Mouse (Mus musculus) MEL (cell line): ENCODE measurements around the gene Cdk18. TPM values are rescaled to one million over a fixed set of nuclear protein-coding genes. Genes with fewer than 3 reads are reported as not detected.

ENCODE experiments used
- DNase-seq: peaks from one replicate; pipeline ENCODE4 v3.0.0; 2011; ENCODE audit warnings: low read depth, low spot score
- H3K27ac ChIP-seq: 2 replicates; pipeline ENCODE4 v1.5.1; 2012; ENCODE audit warnings: low read depth, mild to moderate bottlenecking, control low read depth, low read length, moderate library complexity; ENCODE audit not compliant: control insufficient read depth
- H3K27me3 ChIP-seq, 2 experiments: fragments of 150-350 bp in 1 of 2; sonication (generic) in 1 of 2; 2 replicates each; pipeline ENCODE4 v1.6.1; 2012; ENCODE audit warnings: low read length in 2 of 2, mild to moderate bottlenecking in 2 of 2, improper control_type of control experiment in 1 of 2, moderate library complexity in 1 of 2; ENCODE audit not compliant: insufficient read depth in 2 of 2, control insufficient read depth in 1 of 2
- H3K36me3 ChIP-seq, 2 experiments: 2 replicates each; pipeline ENCODE4 v1.6.1; 2012 to 2014; ENCODE audit warnings: low read length in 2 of 2, improper control_type of control experiment in 1 of 2, inconsistent platforms in 1 of 2, mild to moderate bottlenecking in 1 of 2; ENCODE audit not compliant: insufficient read depth in 2 of 2, control insufficient read depth in 1 of 2
- H3K4me1 ChIP-seq, 2 experiments: fragments of 150-350 bp in 1 of 2; sonication (generic) in 1 of 2; 2 replicates each; pipeline ENCODE4 v1.6.1; 2012; ENCODE audit warnings: low read length in 2 of 2, improper control_type of control experiment in 1 of 2, mild to moderate bottlenecking in 1 of 2; ENCODE audit not compliant: insufficient read depth in 2 of 2, control insufficient read depth in 1 of 2
- H3K4me3 ChIP-seq, 2 experiments: fragments of 150-350 bp in 1 of 2; sonication (generic) in 1 of 2; 2 replicates each; pipeline ENCODE4 v1.5.1; 2012; ENCODE audit warnings: low read depth in 2 of 2, low read length in 2 of 2, mild to moderate bottlenecking in 2 of 2, moderate library complexity in 2 of 2, control low read depth in 1 of 2, improper control_type of control experiment in 1 of 2; ENCODE audit not compliant: control insufficient read depth in 1 of 2, insufficient read depth in 1 of 2
- H3K79me2 ChIP-seq: 2 replicates; pipeline ENCODE4 v1.6.1; 2012; ENCODE audit warnings: mild to moderate bottlenecking, low read length, moderate library complexity; ENCODE audit not compliant: control insufficient read depth, poor library complexity, insufficient read depth
- H3K9ac ChIP-seq: 2 replicates; pipeline ENCODE4 v1.6.1; 2012; ENCODE audit warnings: low read depth, mild to moderate bottlenecking, control low read depth, low read length, moderate library complexity; ENCODE audit not compliant: control insufficient read depth, poor library complexity, severe bottlenecking
- H3K9me3 ChIP-seq: fragments of 150-350 bp; sonication (generic); replicated peaks from 2 replicates; pipeline ENCODE4 v1.6.1; 2012; ENCODE audit warnings: mild to moderate bottlenecking, low read length, improper control_type of control experiment, moderate library complexity; ENCODE audit not compliant: insufficient read depth
- BHLHE40 ChIP-seq: IDR thresholded peaks from 2 replicates; pipeline ENCODE4 v1.6.1; 2012; ENCODE audit warnings: low read depth, mild to moderate bottlenecking, inconsistent platforms, low read length, improper control_type of control experiment, borderline replicate concordance
- CTCF ChIP-seq, 3 experiments: IDR thresholded peaks in 2 of 3; conservative IDR thresholded peaks in 1 of 3; 2 replicates each; pipeline ENCODE4 v1.5.1; 2011 to 2012; ENCODE audit warnings: low read length in 3 of 3, low read depth in 2 of 3, mild to moderate bottlenecking in 2 of 3, improper control_type of control experiment in 1 of 3, inconsistent platforms in 1 of 3, mixed read lengths in 1 of 3, moderate library complexity in 1 of 3; ENCODE audit not compliant: control insufficient read depth in 1 of 3, insufficient read depth in 1 of 3, poor library complexity in 1 of 3, severe bottlenecking in 1 of 3
- ELF1 ChIP-seq: IDR thresholded peaks from 2 replicates; pipeline ENCODE4 v1.6.1; 2014; ENCODE audit warnings: low read depth, mild to moderate bottlenecking, inconsistent platforms, low read length, improper control_type of control experiment, moderate library complexity
- GABPA ChIP-seq: IDR thresholded peaks from 2 replicates; pipeline ENCODE4 v1.6.1; 2012; ENCODE audit warnings: low read depth, mild to moderate bottlenecking, inconsistent platforms, low read length, improper control_type of control experiment, moderate library complexity
- GATA1 ChIP-seq: IDR thresholded peaks from 2 replicates; pipeline ENCODE4 v1.6.1; 2011; ENCODE audit warnings: low read depth, low read length, improper control_type of control experiment
- MAFK ChIP-seq: IDR thresholded peaks from 2 replicates; pipeline ENCODE4 v1.6.1; 2011; ENCODE audit warnings: low read depth, mild to moderate bottlenecking, low read length, improper control_type of control experiment, borderline replicate concordance
- MAX ChIP-seq: IDR thresholded peaks from 2 replicates; pipeline ENCODE4 v1.6.1; 2011; ENCODE audit warnings: low read length, improper control_type of control experiment
- MXI1 ChIP-seq: IDR thresholded peaks from 2 replicates; pipeline ENCODE4 v1.6.1; 2011; ENCODE audit warnings: mild to moderate bottlenecking, low read depth, low read length, improper control_type of control experiment
- MYB ChIP-seq: IDR thresholded peaks from 2 replicates; pipeline ENCODE4 v1.6.1; 2011; ENCODE audit warnings: mild to moderate bottlenecking, low read depth, low read length, improper control_type of control experiment
- NELFE ChIP-seq: IDR thresholded peaks from 2 replicates; pipeline ENCODE4 v1.6.1; 2011; ENCODE audit warnings: low read depth, low read length, improper control_type of control experiment
- POLR2A ChIP-seq, 2 experiments: IDR thresholded peaks; 2 replicates each; pipeline ENCODE4 v1.6.1; 2011 to 2012; ENCODE audit warnings: low read length in 2 of 2, mild to moderate bottlenecking in 2 of 2, control low read depth in 1 of 2, improper control_type of control experiment in 1 of 2, low read depth in 1 of 2, moderate library complexity in 1 of 2; ENCODE audit not compliant: control insufficient read depth in 1 of 2, insufficient read depth in 1 of 2, poor library complexity in 1 of 2
- POLR2AphosphoS5 ChIP-seq: IDR thresholded peaks from 2 replicates; pipeline ENCODE4 v1.6.1; 2012; ENCODE audit warnings: low read depth, borderline replicate concordance, mild to moderate bottlenecking, inconsistent platforms, low read length, moderate library complexity, mixed read lengths
- SIN3A ChIP-seq: IDR thresholded peaks from 2 replicates; pipeline ENCODE4 v1.6.1; 2012; ENCODE audit warnings: low read length, improper control_type of control experiment, inconsistent platforms
- TAL1 ChIP-seq: IDR thresholded peaks from 2 replicates; pipeline ENCODE4 v1.6.1; 2012; ENCODE audit warnings: mild to moderate bottlenecking, inconsistent platforms, low read length, moderate library complexity, mixed read lengths
- TBP ChIP-seq: IDR thresholded peaks from 2 replicates; pipeline ENCODE4 v1.8.0; 2011; ENCODE audit warnings: low read depth, low read length, improper control_type of control experiment
- polyA plus RNA-seq, 2 experiments: library from polyadenylated mRNA; stranded (reverse) in 1 of 2; unstranded in 1 of 2; fragments of >175 nt in 1 of 2; fragments of >200 nt in 1 of 2; gene quantifications; 2 replicates each; pipeline versions ENCODE4 v1.2.1 to v1.2.4; 2012; ENCODE audit warnings: low replicate concordance in 2 of 2, low read depth in 1 of 2; ENCODE audit not compliant: insufficient read length in 2 of 2, insufficient read depth in 1 of 2, missing spikeins in 1 of 2
- total RNA-seq: library from RNA; depleted of rRNA; stranded (reverse); fragments of 300-350 nt; gene quantifications from 2 replicates; pipeline ENCODE4 v1.2.3, GENCODE M21; 2012

Cdk18 gene
- total and polyA plus RNA-seq, 3 experiments, result 1.3 to 15.7 TPM; not detected in 1

GRCm38 (mm10) chr1:132153691-132154090 is 14.2 kb upstream of the Cdk18 start:
- H3K27ac ChIP-seq, result no peak overlapping the region
- no peaks in the 10 kb centered on the region; a peak in 2 of 4 replicates for H3K36me3 ChIP-seq
- no peaks in the 10 kb centered on the region for H3K79me2 ChIP-seq
- TF ChIP-seq BHLHE40 (no peak), CTCF (IDR thresholded peaks at IDR 0.05 in 2 of 3, conservative IDR thresholded peaks at IDR 0.05 in 1 of 3; ENCODE audit: control insufficient read depth in 1 of 3, insufficient read depth in 1 of 3, low read depth in 2 of 3, low read length in 3 of 3, poor library complexity in 1 of 3, severe bottlenecking in 1 of 3) (no peak), TAL1 (no peak), MYB (no peak), MXI1 (no peak), POLR2AphosphoS5 (no peak), GATA1 (no peak), NELFE (no peak), SIN3A (no peak), MAX (no peak), ELF1 (no peak)
- peaks cover 0 to 4% of the 10 kb centered on the region in 2 experiments; a peak in 1 of 4 replicates for H3K4me1 ChIP-seq
- no peaks in the 10 kb centered on the region for H3K9me3 ChIP-seq
- H3K27me3 ChIP-seq, result peaks cover 2 to 3% of the 10 kb centered on the region in 2 experiments; a peak in 2 of 4 replicates
- no peak overlapping the region for H3K9ac ChIP-seq
- H3K4me3 ChIP-seq, result no peak overlapping the region
- DNase-seq, result no peak

GRCm38 (mm10) chr1:132153086-132153690 is 13.7 kb upstream of the Cdk18 start:
- no peaks in the 10 kb centered on the region; a peak in 2 of 4 replicates for H3K36me3 ChIP-seq
- no peak overlapping the region for H3K4me3 ChIP-seq
- H3K9me3 ChIP-seq, result no peaks in the 10 kb centered on the region
- no peak overlapping the region for H3K9ac ChIP-seq
- no peaks in the 10 kb centered on the region for H3K79me2 ChIP-seq
- TF ChIP-seq MAFK, result no peak
- no peak for TF ChIP-seq TBP
- TF ChIP-seq GABPA, result no peak
- no peak for DNase-seq
- H3K27ac ChIP-seq, result no peak overlapping the region
- H3K27me3 ChIP-seq, result peaks cover 0 to under 1% of the 10 kb centered on the region in 2 experiments; a peak in 2 of 4 replicates
- H3K4me1 ChIP-seq, result peaks cover 0 to 4% of the 10 kb centered on the region in 2 experiments; a peak in 1 of 4 replicates

DNA sequence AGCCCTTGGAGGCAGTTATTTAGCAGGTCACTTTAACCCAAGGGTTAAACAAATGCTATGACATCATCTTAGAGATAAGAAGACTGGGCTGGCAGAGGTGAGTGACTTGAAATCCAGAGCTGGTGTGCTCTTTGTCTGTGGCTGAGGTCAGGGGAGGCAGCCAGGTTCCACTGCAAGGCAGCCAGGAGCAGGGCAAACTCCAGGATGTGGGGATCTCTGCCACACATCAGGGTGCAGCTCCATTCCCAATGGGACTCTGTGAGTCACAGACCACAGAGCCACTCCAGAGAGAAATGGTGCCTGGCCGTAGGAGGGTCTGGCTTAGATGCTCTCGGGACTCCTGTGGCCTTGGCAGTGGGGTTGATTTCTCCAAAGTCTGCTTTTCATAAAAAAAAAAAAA is 12.4 kb upstream of the Cdk18 start:
- Histone ChIP-seq H3K27ac (no peak overlapping the region), H3K79me2 (no peaks in the 10 kb centered on the region), H3K27me3 (no peaks in the 10 kb centered on the region; a peak in 1 of 4 replicates), H3K4me3 (no peak overlapping the region), H3K9me3 (no peaks in the 10 kb centered on the region), H3K9ac (no peak overlapping the region), H3K4me1 (peaks cover 0 to 4% of the 10 kb centered on the region in 2 experiments; a peak in 1 of 4 replicates), H3K36me3 (no peaks in the 10 kb centered on the region; a peak in 2 of 4 replicates)
- no peak for DNase-seq
- TF ChIP-seq GATA1, result 0 out of 2 replicates have a peak, but pooled peaks have one; percentile 20
- TF ChIP-seq POLR2A (IDR thresholded peaks at IDR 0.05; ENCODE audit: control insufficient read depth in 1 of 2, insufficient read depth in 1 of 2, low read depth in 1 of 2, low read length in 2 of 2, poor library complexity in 1 of 2), result no peak
